Mouse (Mus musculus): ENCODE results near the gene Syna. TPM values are rescaled to one million over a fixed set of nuclear protein-coding genes. Genes with fewer than 3 reads are reported as not detected.

Syna gene
- polyA plus RNA-seq, 1 experiment from 2014 or later: not detected

Small RNAs within 50 kb of the gene (microRNA-seq; reads per million reads assigned to microRNA genes)
- not detected for gene Mir7228

Other genes with a start within 250 kb of the Syna start
- gene Gtf2i, start 245.4 kb downstream of the Syna start, polyA plus RNA-seq (2016; fragmentation: Nextera tagmentation; extraction: Ambion mirVana): 235 and 236 TPM in 2 replicates
- gene Gtf2ird1, start 103.5 kb downstream of the Syna start, polyA plus RNA-seq (2016; fragmentation: Nextera tagmentation; extraction: Ambion mirVana): 149 and 178 TPM in 2 replicates
- 6.3 and 6.6 TPM in 2 replicates for gene Clip2, start 7.7 kb downstream of the Syna start, polyA plus RNA-seq (2016; fragmentation: Nextera tagmentation; extraction: Ambion mirVana)
- 325 and 350 TPM in 2 replicates for gene Rfc2, start 21.2 kb upstream of the Syna start, polyA plus RNA-seq (2016; fragmentation: Nextera tagmentation; extraction: Ambion mirVana)
- 2.8 and 3.9 TPM in 2 replicates for gene Lat2, start 54.9 kb upstream of the Syna start, polyA plus RNA-seq (2016; fragmentation: Nextera tagmentation; extraction: Ambion mirVana)
- 523 and 531 TPM in 2 replicates for gene Eif4h, start 79.3 kb upstream of the Syna start, polyA plus RNA-seq (2016; fragmentation: Nextera tagmentation; extraction: Ambion mirVana)
- 10.0 and 10.6 TPM in 2 replicates for gene Limk1, start 128.4 kb upstream of the Syna start, polyA plus RNA-seq (2016; fragmentation: Nextera tagmentation; extraction: Ambion mirVana)
- 12.4 and 12.9 TPM in 2 replicates for gene Eln, start 187.2 kb upstream of the Syna start, polyA plus RNA-seq (2016; fragmentation: Nextera tagmentation; extraction: Ambion mirVana)

Data from limb, embryonic 12.5 days (tissue).